Mouse (Mus musculus) adrenal gland, postnatal 0 days (tissue): Measurements from ENCODE around the gene Setdb1. TPM values are rescaled to one million over a fixed set of nuclear protein-coding genes. Genes with fewer than 3 reads are reported as not detected.

Experiments used
- polyA plus RNA-seq: library from polyadenylated mRNA; unstranded; fragments of >200 nt; fragmentation: Nextera tagmentation; extraction: Ambion mirVana; gene quantifications from 2 replicates; pipeline ENCODE4 v1.2.1, GENCODE M21; 2015

The Setdb1 gene
- 12.2 and 16.5 TPM in 2 replicates for polyA plus RNA-seq

DNA sequence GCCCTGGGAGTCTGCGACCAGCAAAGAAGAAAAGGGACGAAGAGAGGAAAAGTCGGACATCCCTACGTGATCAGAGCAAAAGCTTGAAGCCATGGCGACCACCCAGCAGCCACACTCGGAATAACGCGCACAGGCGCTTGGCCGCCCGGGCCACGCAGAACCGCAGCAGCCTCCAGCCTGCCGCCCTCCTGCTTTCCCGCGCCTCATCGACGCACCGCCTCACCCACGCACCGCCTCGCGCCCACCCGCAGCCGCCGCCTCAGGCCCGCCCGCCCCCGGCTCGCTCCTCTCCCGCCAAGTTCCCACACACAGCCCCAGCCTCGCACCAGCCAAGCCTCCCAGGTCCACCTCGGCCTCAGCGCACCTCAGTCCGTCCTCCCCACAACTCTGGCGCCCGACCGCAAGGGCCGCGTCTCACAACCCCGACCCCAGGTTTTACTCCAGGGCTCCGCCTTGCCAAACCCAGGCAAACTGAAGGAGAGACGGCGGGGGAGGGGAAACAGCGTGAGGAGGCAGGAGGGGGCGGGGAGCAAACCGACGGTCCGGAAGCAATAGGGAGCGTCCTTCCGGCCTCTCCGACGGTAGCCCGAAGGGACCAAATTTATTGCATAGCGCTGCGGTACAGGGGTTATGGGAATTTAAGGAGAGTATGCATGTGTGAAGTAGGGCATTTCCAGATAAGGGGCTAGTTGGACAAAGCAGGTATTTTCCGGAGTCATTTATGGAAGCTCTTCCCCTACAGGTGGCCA, at the start of gene Setdb1:
TSS of gene Setdb1 (minus strand) at position 502 of the 749 bp plus-strand sequence.

GRCm38 (mm10) chr3:95402741-95403140, 45.7 kb upstream of the Setdb1 start, which contains the start of gene 4930558C23Rik:
Gene 4930558C23Rik, minus strand, starts transcription at chr3:95402841.

GRCm38 (mm10) chr3:95314486-95315093, 42.4 kb downstream of the Setdb1 start, which contains the start of gene Cers2:
Gene Cers2, plus strand, starts transcription at chr3:95314791.

DNA sequence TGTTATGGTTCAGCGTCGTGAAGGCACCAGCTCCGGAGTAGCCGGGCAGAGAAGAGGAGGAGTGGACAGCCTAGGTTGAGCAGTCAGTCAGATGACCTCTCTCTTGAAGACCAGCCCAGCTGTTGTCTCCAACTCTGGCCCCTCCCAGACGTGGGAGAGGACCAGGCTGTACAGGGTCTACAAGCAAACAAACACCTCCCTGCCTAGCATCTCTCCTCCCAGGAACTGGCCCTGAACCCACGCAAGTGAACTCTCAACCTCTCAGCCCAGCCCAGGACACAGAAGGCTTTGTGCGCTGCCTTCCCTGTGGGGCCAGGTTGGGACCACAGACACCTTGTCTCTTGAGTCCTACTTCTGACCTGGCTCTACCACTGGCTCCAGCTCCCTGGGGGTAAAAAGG, 49.9 kb downstream of the Setdb1 start, which contains the start of gene Anxa9:
TSS of gene Anxa9 (minus strand) at position 77 of the 400 bp plus-strand sequence.

DNA sequence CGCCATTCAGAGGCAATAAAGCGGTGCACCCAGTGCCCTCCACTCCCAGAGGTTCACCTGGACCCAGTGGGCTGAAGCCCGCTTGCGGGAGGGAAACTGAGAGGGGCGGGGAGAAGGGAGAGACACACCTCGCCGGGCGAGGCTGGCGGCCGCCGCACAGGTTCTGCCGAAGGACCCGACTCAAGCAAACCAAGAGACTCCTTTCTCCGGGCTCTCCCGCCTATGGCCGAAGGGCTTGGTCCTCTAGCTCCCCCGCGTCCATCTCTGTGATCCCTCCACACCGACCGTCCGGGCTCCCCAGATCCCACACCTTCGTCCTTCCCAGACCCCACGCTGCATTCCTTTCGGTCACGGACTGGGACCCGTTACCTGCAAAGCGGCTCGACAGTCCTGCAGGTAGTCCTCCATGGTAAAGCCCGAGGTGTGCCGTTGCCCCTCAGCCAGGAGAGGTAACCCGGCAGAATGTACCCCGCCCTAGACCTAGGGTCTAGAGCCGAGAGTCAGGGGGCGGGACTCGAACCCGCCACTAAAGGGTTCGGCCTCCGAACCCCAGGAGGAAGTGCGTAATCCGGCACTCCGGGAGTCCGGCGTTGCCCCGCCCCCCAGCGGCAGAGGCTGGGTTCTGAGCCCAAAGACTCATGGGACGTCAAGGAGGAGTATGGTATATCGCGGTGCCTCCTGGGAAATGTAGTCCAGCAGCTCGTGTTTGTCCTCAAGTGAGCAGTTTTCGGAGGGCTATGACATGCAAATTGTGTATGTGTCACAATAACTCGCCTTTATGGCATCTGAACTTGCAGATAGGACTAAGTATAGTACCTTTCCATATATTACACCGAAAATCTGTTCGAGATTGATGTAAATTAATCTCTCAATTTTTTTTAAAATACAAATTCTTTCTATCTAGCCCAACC, 75.5 kb downstream of the Setdb1 start, which contains the start of the genes Mindy1 and Prune1:
TSS of gene Mindy1 (plus strand) at position 130 of the 911 bp plus-strand sequence.
TSS of gene Prune1 (minus strand) at position 861 of the 911 bp plus-strand sequence.

Other genes with a start within 250 kb of the Setdb1 start
- 76.7 and 105 TPM in 2 replicates for gene Vps72, start 246.2 kb downstream of the Setdb1 start, polyA plus RNA-seq
- 0.25 and 0.83 TPM in 2 replicates for gene Tmod4, start 232.7 kb downstream of the Setdb1 start, polyA plus RNA-seq
- 51.9 and 69.5 TPM in 2 replicates for gene Scnm1, start 223.2 kb downstream of the Setdb1 start, polyA plus RNA-seq
- gene Lysmd1, start 223.1 kb downstream of the Setdb1 start, polyA plus RNA-seq, result 15.2 and 15.3 TPM in 2 replicates
- 5.8 and 6.8 TPM in 2 replicates for gene Tnfaip8l2, start 214.8 kb downstream of the Setdb1 start, polyA plus RNA-seq
- 4.7 and 6.3 TPM in 2 replicates for gene Sema6c, start 196.7 kb downstream of the Setdb1 start, polyA plus RNA-seq
- gene Gabpb2, start 139.3 kb downstream of the Setdb1 start, polyA plus RNA-seq, result 2.8 and 3.5 TPM in 2 replicates
- gene Cdc42se1, start 128.5 kb downstream of the Setdb1 start, polyA plus RNA-seq, result 57.9 and 95.8 TPM in 2 replicates
- gene Mllt11, start 125.0 kb downstream of the Setdb1 start, polyA plus RNA-seq, result 18.0 and 49.5 TPM in 2 replicates
- 0.20 and 0.50 TPM in 2 replicates for gene Gm128, start 115.6 kb downstream of the Setdb1 start, polyA plus RNA-seq
- gene Bnipl, start 106.0 kb downstream of the Setdb1 start, polyA plus RNA-seq, result not detected in 2 replicates
- gene Mindy1, start 75.9 kb downstream of the Setdb1 start, polyA plus RNA-seq, result 66.6 and 126 TPM in 2 replicates
- 16.3 and 23.8 TPM in 2 replicates for gene Prune1, start 75.1 kb downstream of the Setdb1 start, polyA plus RNA-seq
- 1.3 and 1.6 TPM in 2 replicates for gene Anxa9, start 50.0 kb downstream of the Setdb1 start, polyA plus RNA-seq
- gene Cers2, start 42.4 kb downstream of the Setdb1 start, polyA plus RNA-seq, result 109 and 186 TPM in 2 replicates
- gene 4930558C23Rik, start 45.6 kb upstream of the Setdb1 start, polyA plus RNA-seq, result not detected in 2 replicates
- 15.7 and 19.9 TPM in 2 replicates for gene Arnt, start 77.2 kb upstream of the Setdb1 start, polyA plus RNA-seq
- gene Ctsk, start 142.1 kb upstream of the Setdb1 start, polyA plus RNA-seq, result 22.2 and 44.4 TPM in 2 replicates
- gene Ctss, start 169.6 kb upstream of the Setdb1 start, polyA plus RNA-seq, result 61.3 and 65.8 TPM in 2 replicates
- 0.11 TPM in 1 of 2 replicates, not detected in the other for gene Hormad1, start 202.5 kb upstream of the Setdb1 start, polyA plus RNA-seq
- 31.9 and 34.9 TPM in 2 replicates for gene Golph3l, start 231.7 kb upstream of the Setdb1 start, polyA plus RNA-seq